Mouse (Mus musculus): ENCODE data around the gene Muc13.

- no peak for TF ChIP-seq POLR2A (IDR thresholded peaks at IDR 0.05; ENCODE audit: low read depth, low read length)
- TF ChIP-seq CTCF (IDR thresholded peaks at IDR 0.05; ENCODE audit: extremely low read depth, insufficient read depth, insufficient read length, insufficient replicate concordance), result no peak
Measured at GRCm38 (mm10) chr16:33782729-33783091, 11.1 kb upstream of the Muc13 start.

Measured in spleen, adult 2 months (tissue).